Mouse (Mus musculus): ENCODE data around the gene Sf3b5. TPM values are rescaled to one million over a fixed set of nuclear protein-coding genes. Genes with fewer than 3 reads are reported as not detected.

The Sf3b5 gene
- total and polyA plus RNA-seq, 3 experiments = 41.9 to 51.3 (median 49.1) TPM

DNA sequence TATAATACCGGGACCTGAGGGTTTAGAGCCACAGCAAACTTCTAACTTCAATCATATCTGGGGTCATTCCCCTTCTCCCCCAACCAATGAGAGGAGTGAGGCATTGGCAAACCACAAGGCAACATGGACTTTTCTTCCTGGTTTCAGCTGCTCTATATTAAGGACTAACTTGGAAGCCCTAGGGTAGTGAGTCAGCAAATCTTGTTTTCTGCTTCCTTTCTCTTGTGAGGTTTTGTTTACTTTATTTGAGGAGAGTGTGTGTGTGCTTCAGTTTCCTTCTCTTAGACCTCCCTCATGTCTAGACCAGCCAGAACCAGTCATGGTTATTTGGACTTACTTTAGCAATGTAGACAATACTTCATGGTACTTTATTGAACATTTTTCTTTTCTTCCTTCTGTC, 23.1 kb downstream of the Sf3b5 start:
- in situ Hi-C loops (cut with MboI; ENCODE audit: low pct_ligation_motif_present, low pct_unique_long_range_greater_than_20kb, low sequenced_read_pairs) = no loop called here

DNA sequence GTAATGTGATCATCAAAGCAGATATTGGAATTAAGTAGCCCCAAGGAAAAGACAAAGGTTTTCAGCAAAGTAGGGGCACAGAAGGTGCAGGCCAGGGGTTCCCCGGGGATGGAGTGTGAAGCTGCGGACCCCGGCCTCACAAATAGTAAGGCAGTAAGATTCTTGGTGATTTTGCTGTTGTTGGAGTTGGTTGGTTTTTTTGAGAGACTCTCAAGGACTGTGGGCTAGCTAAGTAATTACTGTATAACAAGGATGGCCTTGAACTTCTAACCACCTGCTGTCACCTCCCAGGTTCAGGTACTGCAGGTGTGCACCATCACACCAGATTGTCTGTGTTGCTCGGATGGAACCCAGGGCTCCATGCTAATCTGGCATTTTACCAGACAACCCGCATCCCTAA, 24.3 kb downstream of the Sf3b5 start:
- no peaks in the 10 kb centered on the region for H3K36me3 ChIP-seq (replicated peaks in 1 of 2; ENCODE audit: control insufficient read depth in 1 of 2, insufficient read depth in 1 of 2, low read length in 1 of 2)
- no peaks in the 10 kb centered on the region for H3K9me3 ChIP-seq (replicated peaks; ENCODE audit: low read length)
- no peak for DNase-seq (ENCODE audit: extremely low read depth)
- no peak overlapping the region for H3K9ac ChIP-seq (ENCODE audit: insufficient read depth, low read depth)
- no peak for TF ChIP-seq POLR2AphosphoS2 (IDR thresholded peaks at IDR 0.05; ENCODE audit: low read depth, low read length)
- TF ChIP-seq ZKSCAN1 (IDR thresholded peaks at IDR 0.05; ENCODE audit: borderline replicate concordance, low read depth, low read length) = no peak
- no peak for TF ChIP-seq ELF1 (IDR thresholded peaks at IDR 0.05; ENCODE audit: low read depth, low read length)
- TF ChIP-seq NELFE (IDR thresholded peaks at IDR 0.05; ENCODE audit: low read depth, low read length) = no peak
- TF ChIP-seq MAZ (IDR thresholded peaks at IDR 0.05; ENCODE audit: low read depth, low read length) = no peak
- no peak for TF ChIP-seq RCOR1 (conservative IDR thresholded peaks at IDR 0.05; ENCODE audit: low read depth, low read length)
- no peak for TF ChIP-seq UBTF (IDR thresholded peaks at IDR 0.05; ENCODE audit: low read depth, low read length)
- no peak for TF ChIP-seq PAX5 (IDR thresholded peaks at IDR 0.05; ENCODE audit: low read length)
- TF ChIP-seq ZC3H11A (IDR thresholded peaks at IDR 0.05; ENCODE audit: low read depth, low read length) = no peak
- TF ChIP-seq SMC3 (IDR thresholded peaks at IDR 0.05; ENCODE audit: low read depth, low read length) = no peak
- TF ChIP-seq TCF12 (IDR thresholded peaks at IDR 0.05; ENCODE audit: low read depth, low read length) = no peak
- TF ChIP-seq ETS1 (conservative IDR thresholded peaks at IDR 0.05; ENCODE audit: low read depth, low read length) = no peak
- no peak for TF ChIP-seq NRF1 (IDR thresholded peaks at IDR 0.05; ENCODE audit: low read depth, low read length)
- TF ChIP-seq RAD21 (IDR thresholded peaks at IDR 0.05; ENCODE audit: low read depth, low read length) = no peak
- TF ChIP-seq EP300 (IDR thresholded peaks at IDR 0.05; ENCODE audit: low read length) = no peak
- TF ChIP-seq CTCF (conservative IDR thresholded peaks at IDR 0.05 in 1 of 2, IDR thresholded peaks at IDR 0.05 in 1 of 2; ENCODE audit: low read depth in 2 of 2, low read length in 2 of 2) = no peak
- no peak for TF ChIP-seq JUN (IDR thresholded peaks at IDR 0.05; ENCODE audit: insufficient read depth, low read depth, low read length)
- no peak for TF ChIP-seq E2F4 (IDR thresholded peaks at IDR 0.05; ENCODE audit: insufficient replicate concordance, low read depth, low read length)
- no peak overlapping the region for H3K27ac ChIP-seq (ENCODE audit: insufficient read depth, low read depth)
- H3K4me1 ChIP-seq (ENCODE audit: control insufficient read depth in 1 of 2, insufficient read depth in 2 of 2) = peaks cover 3 to 10% of the 10 kb centered on the region in 2 experiments; a peak in 3 of 4 replicates
- in situ Hi-C loops (cut with MboI; ENCODE audit: low pct_ligation_motif_present, low pct_unique_long_range_greater_than_20kb, low sequenced_read_pairs) = no loop called here
- H3K79me2 ChIP-seq (replicated peaks; ENCODE audit: control insufficient read depth, extremely low read depth, insufficient read depth, poor library complexity, severe bottlenecking) = no peaks in the 10 kb centered on the region
- no peak overlapping the region for H3K4me2 ChIP-seq (ENCODE audit: insufficient read depth, low read depth, poor library complexity, severe bottlenecking)
- dilution Hi-C loops (cut with MboI; ENCODE audit: extremely low pct_ligation_motif_present, extremely low pct_unique_long_range_greater_than_20kb, low sequenced_read_pairs) = no loop called here
- H3K4me3 ChIP-seq (replicated peaks in 1 of 3; ENCODE audit: low read depth in 2 of 3, low read length in 2 of 3, poor library complexity in 1 of 3) = no peak overlapping the region
- no peaks in the 10 kb centered on the region for H3K27me3 ChIP-seq (replicated peaks)

More for the DNA sequence above, 23.1 kb downstream of the Sf3b5 start:
- H3K9ac ChIP-seq (ENCODE audit: insufficient read depth, low read depth) = no peak overlapping the region
- DNase-seq (ENCODE audit: extremely low read depth) = no peak
- peaks cover 5 to 20% of the 10 kb centered on the region in 2 experiments for H3K4me1 ChIP-seq (ENCODE audit: control insufficient read depth in 1 of 2, insufficient read depth in 2 of 2)
- no peak overlapping the region for H3K4me3 ChIP-seq (replicated peaks in 1 of 3; ENCODE audit: low read depth in 2 of 3, low read length in 2 of 3, poor library complexity in 1 of 3)
- H3K79me2 ChIP-seq (replicated peaks; ENCODE audit: control insufficient read depth, extremely low read depth, insufficient read depth, poor library complexity, severe bottlenecking) = no peaks in the 10 kb centered on the region
- no peak overlapping the region for H3K27ac ChIP-seq (ENCODE audit: insufficient read depth, low read depth)
- H3K4me2 ChIP-seq (ENCODE audit: insufficient read depth, low read depth, poor library complexity, severe bottlenecking) = no peak overlapping the region
- TF ChIP-seq SMC3 (IDR thresholded peaks at IDR 0.05; ENCODE audit: low read depth, low read length) (no peak), GABPA (IDR thresholded peaks at IDR 0.05; ENCODE audit: insufficient replicate concordance, low read depth, low read length) (no peak), NRF1 (IDR thresholded peaks at IDR 0.05; ENCODE audit: low read depth, low read length) (no peak), MEF2A (IDR thresholded peaks at IDR 0.05; ENCODE audit: borderline replicate concordance, low read depth, low read length) (no peak), PAX5 (IDR thresholded peaks at IDR 0.05; ENCODE audit: low read length) (no peak), ETS1 (conservative IDR thresholded peaks at IDR 0.05; ENCODE audit: low read depth, low read length) (no peak), HCFC1 (IDR thresholded peaks at IDR 0.05; ENCODE audit: low read depth, low read length) (no peak), RCOR1 (conservative IDR thresholded peaks at IDR 0.05; ENCODE audit: low read depth, low read length) (no peak), BHLHE40 (IDR thresholded peaks at IDR 0.05; ENCODE audit: low read depth, low read length) (no peak), CTCF (conservative IDR thresholded peaks at IDR 0.05 in 1 of 2, IDR thresholded peaks at IDR 0.05 in 1 of 2; ENCODE audit: low read depth in 2 of 2, low read length in 2 of 2) (no peak), TCF12 (IDR thresholded peaks at IDR 0.05; ENCODE audit: low read depth, low read length) (no peak), TBP (conservative IDR thresholded peaks at IDR 0.05; ENCODE audit: low read depth, low read length) (no peak)
- H3K36me3 ChIP-seq (replicated peaks in 1 of 2; ENCODE audit: control insufficient read depth in 1 of 2, insufficient read depth in 1 of 2, low read length in 1 of 2) = no peaks in the 10 kb centered on the region
- H3K9me3 ChIP-seq (replicated peaks; ENCODE audit: low read length) = no peaks in the 10 kb centered on the region
- dilution Hi-C loops (cut with MboI; ENCODE audit: extremely low pct_ligation_motif_present, extremely low pct_unique_long_range_greater_than_20kb, low sequenced_read_pairs) = no loop called here
- no peaks in the 10 kb centered on the region for H3K27me3 ChIP-seq (replicated peaks)

Data from CH12.LX (cell line).